Mouse (Mus musculus): ENCODE results near the gene Celf2.

- no peak for TF ChIP-seq HCFC1 (IDR thresholded peaks at IDR 0.05; ENCODE audit: borderline replicate concordance, insufficient read depth, low read length)
- no peak for TF ChIP-seq MAFK (IDR thresholded peaks at IDR 0.05; ENCODE audit: insufficient read depth, low read depth, low read length)
- TF ChIP-seq CHD2 (IDR thresholded peaks at IDR 0.05; ENCODE audit: low read depth, low read length), result no peak
- no peak for TF ChIP-seq ZNF384 (IDR thresholded peaks at IDR 0.05; ENCODE audit: low read depth, low read length)
- TF ChIP-seq ZC3H11A (IDR thresholded peaks at IDR 0.05; ENCODE audit: borderline replicate concordance, low read depth, low read length), result no peak
Measured at GRCm38 (mm10) chr2:7334846-7335245, 174.5 kb downstream of the Celf2 start.

Measured in ES-E14 (cell line).